Mouse (Mus musculus) c-Kit-positive CD71-positive TER-119-negative erythroid progenitor cells, embryonic 14.5 days (primary cell): Measurements from ENCODE around the gene Kri1.
"Not testable (repeated sequence)": the region's sequence is repeated elsewhere in the genome, so short reads cannot be mapped to it uniquely, and the experiment has no call there.

Experiments
- DNase-seq: peaks from one replicate; pipeline ENCODE4 v3.0.0-alpha.2; 2013; ENCODE audit warnings: low read depth

Kri1 gene

DNA sequence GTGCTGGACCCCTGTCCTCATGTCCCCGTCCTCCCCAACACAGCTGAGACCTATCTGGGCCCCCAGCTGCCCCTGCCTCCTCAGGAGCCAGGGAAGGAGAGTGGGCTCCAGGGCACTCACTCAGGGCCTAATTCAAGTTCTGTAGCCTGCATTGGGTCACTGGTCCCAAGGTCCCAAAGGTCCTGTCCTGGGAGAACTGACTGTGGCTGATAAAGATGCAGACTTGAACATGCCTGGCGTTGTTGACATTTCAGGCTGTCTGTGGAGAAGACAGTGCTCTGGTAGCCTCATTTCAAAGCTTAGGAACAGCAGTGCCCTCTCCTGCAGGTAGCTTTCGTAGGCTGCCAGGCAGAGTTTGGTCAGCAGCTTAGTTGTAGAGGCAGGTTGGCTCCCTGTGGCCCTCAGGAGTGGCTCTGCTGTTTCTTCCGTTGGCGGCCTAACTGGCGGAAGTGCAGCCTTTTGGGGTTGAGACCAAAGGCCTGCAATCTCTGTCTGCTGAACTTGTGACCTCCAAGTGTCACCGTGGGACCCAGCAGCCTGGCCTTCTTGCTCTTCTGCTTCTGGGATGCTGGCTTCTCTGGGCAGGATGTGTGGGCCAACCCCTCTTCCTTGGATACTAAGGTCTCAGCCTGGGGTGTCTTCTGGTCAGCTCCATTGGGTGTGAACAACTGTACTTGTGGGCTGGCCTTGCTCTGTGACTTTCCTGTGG is 14.1 kb downstream of the Kri1 start:
- DNase-seq, result no peak

DNA sequence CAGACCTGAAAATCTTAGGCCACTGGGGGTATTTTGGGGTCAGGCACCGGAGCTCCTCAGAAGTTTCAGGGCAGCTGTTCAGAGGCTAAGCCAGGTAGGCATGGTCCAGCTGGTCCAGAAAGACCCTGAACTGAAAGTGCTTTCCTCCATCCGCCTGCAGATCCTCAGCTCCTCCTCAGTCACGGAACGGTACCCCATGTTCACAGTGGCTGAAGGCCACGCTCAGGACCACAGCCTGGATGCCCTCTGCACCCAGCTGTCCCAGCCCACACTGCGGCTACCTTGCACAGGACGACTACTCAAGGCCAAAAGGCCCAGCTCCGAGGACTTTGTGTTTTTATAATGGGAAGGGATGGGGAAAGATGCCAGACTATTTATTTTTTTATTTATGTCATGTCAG is 14.7 kb downstream of the Kri1 start:
- no peak for DNase-seq

DNA sequence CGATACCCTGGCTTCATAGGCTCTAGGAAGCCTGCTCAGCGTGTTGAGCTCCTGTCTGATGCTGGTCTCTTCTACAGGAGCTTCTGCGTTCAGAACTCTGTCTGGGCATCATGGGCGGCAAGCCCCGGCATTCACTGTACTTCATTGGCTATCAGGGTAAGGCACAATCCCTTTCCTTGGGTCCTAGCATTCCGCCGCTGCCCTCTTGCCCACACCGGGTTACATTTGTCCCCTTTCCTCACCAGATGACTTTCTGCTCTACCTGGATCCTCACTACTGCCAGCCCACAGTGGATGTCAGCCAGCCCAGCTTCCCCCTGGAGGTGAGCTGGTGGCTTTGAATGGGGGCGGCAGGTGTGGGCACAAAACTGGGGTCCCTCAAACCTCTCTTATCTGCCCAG is 15.4 kb downstream of the Kri1 start:
- no peak for DNase-seq

DNA sequence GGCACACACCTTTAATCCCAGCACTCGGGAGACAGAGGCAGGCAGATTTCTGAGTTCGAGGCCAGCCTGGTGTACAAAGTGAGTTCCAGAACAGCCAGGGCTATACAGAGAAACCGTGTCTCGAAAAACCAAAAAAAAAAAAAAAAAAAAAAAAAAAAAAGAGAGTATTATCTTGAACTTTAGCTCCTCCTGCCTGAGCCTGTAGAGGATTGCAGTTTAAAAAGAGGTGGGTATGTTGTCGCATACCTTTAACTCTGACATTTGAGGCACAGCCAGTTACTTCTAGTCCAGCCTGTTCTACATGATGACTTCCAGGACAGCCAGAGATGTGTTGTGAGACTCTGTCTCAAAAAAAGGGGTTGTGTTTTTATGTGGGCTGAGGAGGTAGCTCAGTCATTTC is 18.2 kb downstream of the Kri1 start:
- DNase-seq, result not testable (repeated sequence)

DNA sequence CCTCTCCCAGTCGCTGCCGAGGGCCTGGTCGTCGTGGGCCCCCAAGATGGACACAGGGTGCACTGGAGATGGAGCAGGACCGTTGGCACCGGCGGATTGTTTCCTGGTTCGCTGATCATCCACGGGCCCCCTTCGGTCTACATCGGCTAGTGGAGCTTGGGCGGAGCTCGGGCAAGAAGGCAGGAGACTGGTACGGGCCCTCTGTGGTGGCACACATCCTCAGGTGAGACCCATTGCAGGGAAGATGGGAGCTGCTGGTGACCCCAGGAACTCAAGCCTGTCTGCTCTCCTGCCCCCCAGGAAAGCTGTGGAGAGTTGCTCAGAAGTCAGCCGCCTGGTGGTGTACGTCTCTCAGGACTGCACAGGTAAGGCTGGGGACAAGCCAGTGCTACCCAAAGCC is 19.5 kb downstream of the Kri1 start:
- no peak for DNase-seq

DNA sequence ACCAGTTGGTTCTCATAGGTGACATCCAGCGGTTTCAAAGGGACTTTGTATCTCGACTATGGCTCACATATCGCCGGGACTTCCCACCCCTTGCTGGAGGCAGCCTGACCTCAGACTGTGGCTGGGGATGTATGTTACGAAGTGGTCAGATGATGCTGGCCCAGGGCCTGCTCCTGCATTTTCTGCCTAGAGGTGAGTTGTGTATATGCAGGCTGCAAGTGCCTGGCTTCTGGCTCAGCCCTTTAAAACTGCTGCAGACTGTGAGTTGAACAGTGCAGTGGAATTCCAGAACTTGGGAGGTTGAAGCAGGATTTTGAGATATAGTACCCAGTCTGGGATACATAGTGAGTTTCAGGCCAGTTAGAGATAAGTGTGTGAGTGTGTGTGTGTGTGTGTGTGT is 20.9 kb downstream of the Kri1 start:
- DNase-seq, result no peak

DNA sequence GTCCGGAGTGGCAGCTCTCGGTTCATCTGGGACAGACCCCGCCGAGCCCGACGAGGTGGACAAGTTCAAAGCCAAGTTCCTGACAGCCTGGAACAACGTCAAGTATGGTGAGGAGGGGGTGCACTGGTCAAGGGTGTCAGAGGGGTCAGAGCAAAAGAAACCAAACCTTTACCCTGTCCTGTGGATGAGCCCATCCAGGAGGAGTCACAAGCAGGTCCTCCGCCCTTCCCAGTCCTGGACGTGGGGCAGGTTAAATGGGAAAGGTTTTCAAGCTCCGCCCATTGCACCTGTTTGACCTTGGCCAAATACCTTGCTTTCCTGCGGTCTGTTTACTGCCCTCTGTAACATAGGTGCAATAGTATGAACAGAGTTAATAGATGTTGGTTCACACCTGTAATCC is 22.2 kb downstream of the Kri1 start:
- no peak for DNase-seq

DNA sequence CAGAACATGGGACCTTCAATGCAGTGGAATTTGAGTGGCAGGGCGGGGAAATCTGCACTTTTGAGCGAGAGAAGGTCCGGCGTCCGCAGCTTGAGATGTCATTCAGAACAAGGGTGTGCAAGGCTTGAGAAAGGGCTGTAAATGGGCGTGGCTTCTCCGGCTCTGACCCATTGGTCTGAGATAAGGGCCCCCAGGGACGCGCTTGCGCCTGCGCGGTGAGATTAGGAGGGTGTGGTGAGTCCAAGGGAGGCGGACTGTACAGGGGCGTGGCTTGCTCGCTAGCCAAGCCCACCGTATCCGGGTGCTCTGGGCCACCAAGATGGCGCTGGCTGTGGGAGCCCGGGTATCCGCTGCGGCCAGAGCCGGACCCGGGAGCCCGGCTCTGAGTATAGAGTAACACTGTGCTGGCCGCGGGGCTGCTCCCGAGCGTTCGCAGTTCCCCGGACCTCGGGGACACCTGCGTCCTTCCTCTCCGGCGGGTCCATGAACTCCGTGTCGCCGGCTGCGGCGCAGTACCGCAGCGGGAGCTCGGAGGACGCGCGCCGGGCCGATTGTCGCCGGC is 22.7 kb downstream of the Kri1 start, which contains the start of gene Atg4d:
TSS of gene Atg4d (plus strand) at position 294 of the 562 bp plus-strand sequence.
- DNase-seq, result peak; percentile 99

DNA sequence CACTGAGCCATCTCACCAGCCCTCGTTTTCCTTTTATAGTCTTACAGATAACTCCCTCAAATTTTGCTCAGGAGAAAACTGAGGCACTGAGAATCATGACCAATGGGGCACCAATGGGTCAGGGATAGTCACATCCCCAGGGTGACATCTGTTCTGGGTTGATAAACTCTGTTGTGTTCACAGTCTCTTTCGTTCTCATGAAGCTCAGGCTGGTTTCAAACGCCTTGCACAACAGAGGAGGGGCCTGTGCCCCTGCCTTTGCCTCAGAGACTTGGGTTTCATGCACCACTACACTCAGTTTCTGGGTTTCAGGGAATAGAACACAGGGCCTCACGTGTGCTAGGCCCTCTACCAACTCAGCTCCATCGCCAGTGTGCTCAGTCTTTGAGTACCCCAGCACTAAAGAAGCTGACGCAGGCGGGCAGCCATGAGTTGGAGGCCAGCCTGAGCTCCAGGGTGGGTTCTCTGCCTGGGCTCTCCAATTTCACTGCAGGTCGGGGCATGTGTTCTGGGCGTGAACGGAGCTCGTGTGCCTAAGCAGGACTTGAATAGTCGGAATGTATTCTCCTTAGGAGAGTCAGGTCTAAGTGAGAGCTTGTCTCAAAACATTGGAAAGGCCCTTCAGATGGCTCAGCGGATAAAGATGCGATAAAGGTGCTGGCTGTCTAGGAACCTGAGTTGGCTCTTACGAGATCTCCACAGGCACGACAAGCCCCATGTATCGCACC is 23.3 kb downstream of the Kri1 start:
- DNase-seq, result peak; percentile 89

DNA sequence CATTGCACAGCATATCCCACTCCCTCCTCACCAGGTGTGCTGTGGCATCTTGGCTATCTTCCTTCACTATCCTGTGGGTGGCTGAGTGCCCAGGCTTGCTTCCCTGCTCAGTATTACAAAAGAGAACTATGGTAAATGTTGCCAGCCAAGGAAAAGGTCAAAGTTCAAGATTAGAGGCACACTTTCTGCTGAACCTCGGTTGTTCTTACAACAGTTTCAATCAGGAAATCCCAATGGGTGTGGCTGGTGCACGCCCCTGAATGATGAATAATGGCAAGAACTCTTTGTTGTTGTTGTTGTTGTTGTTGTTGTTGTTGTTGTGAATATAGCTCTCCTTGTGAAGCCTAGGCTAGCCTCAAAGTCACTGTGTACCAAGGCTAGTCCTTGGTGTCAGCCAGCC is 25.9 kb downstream of the Kri1 start:
- DNase-seq, result no peak

DNA sequence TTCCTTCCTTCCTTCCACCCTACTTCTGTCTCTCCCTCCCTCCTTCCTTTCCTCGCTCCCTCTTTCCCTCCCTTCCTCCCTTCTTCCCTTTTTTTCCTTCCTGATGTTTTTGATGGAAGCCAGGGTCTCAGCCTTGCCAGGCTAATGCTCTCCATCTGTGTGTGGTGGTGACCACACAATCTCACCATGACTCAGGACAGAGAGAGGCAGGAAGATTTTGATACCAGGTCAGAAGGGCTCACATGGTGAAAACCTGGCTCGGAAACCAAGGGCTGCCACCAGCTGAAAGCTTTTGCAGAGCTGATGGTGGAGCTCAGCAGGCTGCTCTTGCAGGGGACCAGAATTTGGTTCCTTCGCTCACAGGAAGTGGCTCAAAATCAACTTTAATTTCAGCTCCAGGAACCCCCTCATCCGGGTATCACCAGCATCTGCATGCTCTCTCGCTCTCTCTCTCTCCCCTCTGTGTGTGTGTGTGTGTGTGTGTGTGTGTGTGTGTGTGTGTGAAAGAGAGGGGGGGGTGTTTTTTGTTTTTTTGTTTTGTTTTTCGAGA is 27.2 kb downstream of the Kri1 start:
- no peak for DNase-seq

DNA sequence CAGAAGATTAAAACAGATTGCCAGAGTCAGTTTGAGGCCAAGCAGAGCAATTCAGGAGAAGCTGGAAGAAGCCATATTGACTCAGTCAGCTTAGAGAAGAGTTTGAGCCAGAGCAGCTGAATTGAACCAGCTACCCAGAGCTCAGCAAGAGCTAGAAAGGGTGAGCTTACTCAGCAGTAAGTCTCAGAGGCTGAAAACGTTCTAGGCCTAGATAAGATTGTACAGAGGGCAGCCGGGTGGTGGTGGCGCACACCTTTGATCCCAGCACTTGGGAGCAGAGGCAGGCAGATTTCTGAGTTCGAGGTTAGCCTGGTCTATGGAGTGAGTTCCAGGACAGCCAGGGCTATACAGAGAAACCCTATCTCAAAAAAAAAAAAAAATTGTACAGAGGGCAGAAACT is 31.4 kb downstream of the Kri1 start:
- DNase-seq, result not testable (repeated sequence)

DNA sequence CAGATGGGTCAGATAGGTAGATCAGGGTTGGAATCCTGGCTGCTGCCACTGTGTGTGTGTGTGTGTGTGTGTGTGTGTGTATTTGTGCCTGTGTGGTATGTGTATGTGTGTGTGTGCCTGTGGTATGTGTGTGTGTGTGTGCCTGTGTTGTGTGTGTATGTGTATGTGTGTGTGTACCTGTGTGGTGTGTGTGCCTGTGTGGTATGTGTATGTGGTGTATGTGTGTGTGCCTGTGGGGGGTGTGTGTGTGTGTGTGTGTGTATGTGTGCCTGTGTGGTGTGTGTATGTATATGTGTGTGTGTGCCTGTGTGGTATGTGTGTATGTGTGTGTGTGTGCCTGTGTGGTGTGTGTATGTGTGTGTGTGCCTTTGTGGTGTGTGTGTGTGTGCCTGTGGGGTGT is 33.1 kb downstream of the Kri1 start:
- no peak for DNase-seq

DNA sequence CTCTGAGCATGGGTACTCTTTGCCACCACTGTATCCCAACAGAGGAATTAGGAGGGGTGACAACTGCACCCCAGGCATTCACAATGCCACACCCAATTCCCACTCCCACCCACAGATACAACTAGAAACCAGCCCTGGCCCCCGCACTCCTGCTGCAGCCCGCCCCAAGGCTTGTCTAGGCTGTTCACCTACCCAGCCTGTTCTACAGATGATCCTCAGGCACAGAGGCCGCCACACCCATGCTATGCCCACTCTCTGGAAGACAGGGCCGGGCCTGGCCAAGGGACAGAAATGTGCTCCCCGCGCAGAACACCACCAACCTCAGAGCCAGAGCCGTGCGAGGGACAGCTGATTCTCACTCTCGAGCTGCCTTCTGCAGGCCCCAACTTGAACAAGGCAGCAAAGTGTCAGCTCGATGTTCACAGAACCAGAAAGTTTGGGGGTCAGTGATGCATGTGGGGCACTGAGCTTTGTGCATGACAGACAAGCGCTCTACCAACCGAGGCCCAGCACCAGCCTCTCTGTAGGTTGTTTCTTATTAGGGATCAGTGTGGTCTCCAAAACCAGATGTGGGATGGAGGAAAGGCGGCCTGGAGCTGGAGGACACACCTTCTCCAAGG is 36.5 kb downstream of the Kri1 start:
- no peak for DNase-seq

DNA sequence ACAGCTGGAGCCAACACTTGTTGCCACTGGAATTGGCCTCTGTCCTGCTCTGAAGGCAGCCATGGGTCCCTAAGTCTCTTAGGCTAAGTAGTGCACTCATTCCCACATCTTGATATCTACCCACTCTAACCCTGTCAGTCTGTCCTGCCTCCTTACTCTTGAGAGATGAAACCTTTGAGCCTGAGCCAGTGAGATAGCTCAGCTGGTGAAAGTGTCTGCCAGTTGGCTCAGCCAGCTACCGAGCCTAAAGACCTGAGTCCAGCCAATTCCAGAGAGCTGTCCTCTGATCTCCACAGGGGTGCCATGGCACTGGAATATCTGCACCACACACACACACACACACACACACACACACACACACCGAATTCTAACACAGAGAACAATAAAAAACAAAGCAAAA is 37.3 kb downstream of the Kri1 start:
- no peak for DNase-seq

DNA sequence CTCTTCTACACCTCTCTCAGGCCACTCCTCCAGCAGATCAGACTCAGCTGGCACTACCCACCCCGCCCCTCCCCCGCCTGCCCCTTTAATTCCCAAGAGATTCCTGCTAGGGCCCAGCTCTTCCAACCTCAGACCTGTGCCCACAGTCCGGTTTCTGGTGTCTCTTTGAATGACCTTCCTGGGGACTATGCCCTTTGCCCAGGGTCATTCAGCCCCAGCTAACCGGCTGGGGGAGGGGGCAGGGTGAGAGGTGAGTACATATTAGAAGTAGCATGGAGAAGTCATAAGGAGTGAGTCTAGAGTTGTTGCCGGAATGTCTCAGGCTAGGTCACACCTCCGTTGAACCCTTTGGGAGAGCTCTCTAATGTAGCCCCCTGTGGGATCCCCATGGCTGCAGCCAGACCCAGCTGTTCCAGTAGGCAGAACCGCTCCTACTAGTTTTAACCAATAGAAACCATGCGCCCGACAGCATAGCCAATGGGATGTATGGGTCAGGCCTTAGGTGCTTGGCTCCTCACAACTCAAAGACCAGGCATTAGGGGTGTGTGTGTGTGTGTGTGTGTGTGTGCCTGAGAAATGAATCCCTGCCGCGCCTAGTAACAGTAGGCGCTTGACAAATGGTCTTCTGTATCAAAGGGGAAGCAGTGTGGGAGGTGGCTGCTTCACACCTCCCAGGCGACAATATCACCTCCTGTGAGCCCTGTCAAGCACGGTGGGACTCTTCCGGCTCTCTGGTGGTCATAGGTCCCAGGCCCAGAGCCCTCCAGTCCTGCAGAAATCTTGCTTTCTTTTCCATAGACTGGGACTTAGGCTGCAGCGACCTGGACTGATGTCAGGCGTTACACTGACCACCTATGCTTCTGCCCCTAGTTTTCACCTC is 37.9 kb downstream of the Kri1 start:
- DNase-seq, result no peak

DNA sequence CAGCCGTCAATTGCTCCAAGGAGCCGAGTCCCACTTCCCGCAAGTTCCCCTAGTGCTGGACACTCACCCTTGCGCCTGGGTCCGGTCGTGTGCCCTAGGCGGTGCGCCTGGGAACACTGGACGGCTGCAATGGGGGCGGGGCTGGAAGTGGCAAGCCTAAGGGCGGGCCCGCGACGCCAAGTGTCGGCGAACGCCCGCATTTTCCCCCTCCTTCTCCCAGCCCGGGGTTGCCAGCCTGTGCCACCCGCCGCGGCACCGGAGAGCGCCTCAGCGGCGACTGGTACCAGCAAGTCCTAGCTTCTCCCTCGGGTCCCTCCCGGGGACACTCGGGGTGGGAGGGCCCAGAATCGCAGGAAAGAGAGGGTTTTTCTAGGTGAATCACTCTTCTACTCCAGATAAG is 39.4 kb downstream of the Kri1 start, which contains the start of gene S1pr5:
TSS of gene S1pr5 (minus strand) at position 118 of the 400 bp plus-strand sequence.
- no peak for DNase-seq

DNA sequence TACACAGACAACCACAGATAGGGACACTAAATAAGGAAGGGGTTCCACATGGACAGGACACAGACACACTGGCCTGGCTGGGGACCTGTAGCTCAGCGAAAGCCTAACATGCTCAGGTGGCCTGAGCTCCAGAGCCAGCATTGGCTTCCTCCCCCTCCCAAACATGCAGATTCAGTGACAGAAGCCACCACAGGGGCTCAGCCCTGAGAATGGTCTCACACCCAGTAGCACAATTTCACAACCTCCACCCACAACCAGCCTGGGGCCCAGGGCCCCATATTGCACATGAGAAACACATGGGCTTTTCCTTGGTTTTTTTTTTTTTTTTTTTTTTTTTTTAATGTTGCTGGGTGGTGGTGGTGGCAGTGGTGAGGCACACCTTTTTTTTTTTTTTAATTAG is 41.4 kb downstream of the Kri1 start:
- no peak for DNase-seq

DNA sequence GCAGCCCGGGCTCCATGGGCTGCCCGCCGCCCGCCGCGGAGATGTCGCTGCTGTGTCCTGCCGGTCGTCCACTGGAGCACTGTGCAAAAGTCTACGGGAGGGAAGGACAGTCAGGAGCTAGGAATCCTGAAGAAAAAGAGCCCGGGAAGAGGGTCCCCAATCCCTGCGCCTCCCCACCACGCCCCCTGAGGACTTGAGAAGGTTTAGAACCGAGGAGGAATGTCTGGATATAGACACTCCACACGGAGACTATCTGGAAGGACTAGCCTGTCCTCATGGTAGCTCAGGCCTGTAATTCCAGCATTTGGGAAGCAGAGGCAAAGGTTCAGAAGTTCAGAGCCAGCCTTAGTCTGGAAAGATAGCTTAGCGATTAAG is 42.7 kb downstream of the Kri1 start:
- DNase-seq, result no peak

DNA sequence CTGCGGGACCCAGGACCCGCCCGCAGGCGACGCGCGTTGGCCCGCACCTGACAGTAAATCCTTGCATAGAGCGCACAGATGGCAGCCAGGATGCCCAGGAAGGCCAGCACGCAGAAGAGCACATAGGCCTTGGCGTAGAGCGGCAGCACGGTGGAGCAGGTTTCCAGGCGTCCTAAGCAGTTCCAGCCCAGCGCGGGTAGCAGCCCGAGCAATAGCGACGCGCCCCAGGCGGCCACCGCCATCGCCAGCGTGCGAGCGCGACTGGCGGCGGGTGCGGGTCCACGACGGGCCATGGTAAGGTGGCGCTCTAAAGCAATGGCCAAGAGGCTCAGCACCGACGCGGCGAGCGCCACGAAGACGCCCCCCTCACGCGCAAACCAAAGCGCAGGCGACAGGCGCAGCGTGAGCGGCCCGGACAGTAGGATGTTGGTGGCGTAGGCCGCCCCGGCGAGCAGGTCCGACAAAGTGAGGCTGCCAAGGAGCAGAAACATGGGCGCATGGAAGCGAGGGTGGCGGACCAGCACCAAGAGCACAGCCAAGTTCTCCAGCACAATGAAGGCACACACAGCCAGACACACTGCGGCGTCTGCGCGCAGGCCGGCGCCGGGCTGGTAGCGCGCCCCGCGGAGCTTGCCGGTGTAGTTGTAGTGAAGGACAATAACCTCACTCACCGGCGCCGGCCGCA is 43.2 kb downstream of the Kri1 start:
- no peak for DNase-seq

DNA sequence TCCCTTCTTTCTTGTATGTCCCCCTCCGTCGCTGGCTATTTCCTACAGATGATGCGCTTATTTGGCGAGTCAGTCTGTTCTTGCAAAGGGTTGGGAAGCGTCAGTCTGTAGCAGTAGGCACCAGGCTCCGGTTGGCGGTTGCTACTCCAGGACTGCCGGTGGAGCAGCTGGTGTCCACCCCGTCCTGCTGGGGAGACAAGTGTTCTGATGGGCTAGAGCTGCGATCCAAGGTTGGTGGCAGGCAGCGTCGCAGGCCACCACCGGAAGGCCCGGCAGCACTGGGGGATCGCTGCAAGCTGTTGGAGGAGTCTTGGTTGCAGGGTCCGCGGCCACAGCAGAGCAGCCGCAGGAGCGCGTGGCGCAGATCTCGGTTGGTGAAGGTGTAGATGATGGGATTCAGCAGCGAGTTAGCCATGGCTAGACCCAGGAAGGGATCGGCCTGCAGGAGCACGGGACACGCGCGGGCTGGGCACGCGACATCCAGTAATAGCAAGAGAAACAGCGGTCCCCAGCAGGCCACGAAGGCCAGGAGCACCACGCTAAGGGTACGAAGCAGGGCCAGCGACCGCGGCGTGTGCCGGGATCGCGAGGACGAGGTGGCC is 43.8 kb downstream of the Kri1 start:
- no peak for DNase-seq
